ENCODE assay signal across 18 mouse cellular contexts in genomic region chr3:53145526-53145925, GRCm38 (mm10).
"Had no signal": no experiment of that assay in that cellular context is flagged by ENCODE, and none has a peak within 500 bp of the region (broad histone marks: within the 10 kb centered on the region; RNA-seq: fewer than 3 reads in every experiment).

No protein-coding gene starts in this region.

- H3K9ac ChIP-seq: limb, embryonic 13.5 days; liver, embryonic 12.5 days; liver, embryonic 15.5 days; lung, embryonic 15.5 days; neural tube, embryonic 12.5 days; neural tube, embryonic 15.5 days; stomach, embryonic 15.5 days had no signal

- H3K27ac ChIP-seq: limb, embryonic 10.5 days; limb, embryonic 13.5 days; liver, embryonic 12.5 days; liver, embryonic 15.5 days; lung, embryonic 15.5 days; neural tube, embryonic 12.5 days; neural tube, embryonic 15.5 days; stomach, embryonic 15.5 days had no signal

- ATAC-seq: liver, embryonic 12.5 days had no signal

- H3K4me1 ChIP-seq: limb, embryonic 13.5 days; liver, embryonic 12.5 days; liver, embryonic 15.5 days; lung, embryonic 15.5 days; neural tube, embryonic 12.5 days; stomach, embryonic 15.5 days had no signal

- H3K9me3 ChIP-seq: limb, embryonic 10.5 days; liver, embryonic 12.5 days; liver, embryonic 15.5 days; lung, embryonic 15.5 days; neural tube, embryonic 12.5 days; neural tube, embryonic 15.5 days; stomach, embryonic 15.5 days had no signal

- H3K27me3 ChIP-seq: limb, embryonic 13.5 days; liver, embryonic 12.5 days; liver, embryonic 15.5 days; lung, embryonic 15.5 days; neural tube, embryonic 12.5 days; neural tube, embryonic 15.5 days; stomach, embryonic 15.5 days had no signal

- H3K4me2 ChIP-seq: limb, embryonic 13.5 days; liver, embryonic 12.5 days; liver, embryonic 15.5 days; lung, embryonic 15.5 days; midbrain, embryonic 11.5 days; neural tube, embryonic 12.5 days; neural tube, embryonic 15.5 days; stomach, embryonic 15.5 days had no signal

- H3K36me3 ChIP-seq: limb, embryonic 10.5 days; limb, embryonic 13.5 days; liver, embryonic 12.5 days; liver, embryonic 15.5 days; lung, embryonic 15.5 days; neural tube, embryonic 12.5 days; neural tube, embryonic 15.5 days; stomach, embryonic 15.5 days had no signal

- DNase-seq: kidney, adult 9 months; kidney, postnatal 14 days; kidney, postnatal 4 days; liver; midbrain, embryonic 14.5 days; retina, postnatal 1 day; right cerebral cortex, postnatal 25 days; spleen, adult 18-20 months; thymus, postnatal 36 days had no signal

- H3K4me3 ChIP-seq: limb, embryonic 10.5 days; limb, embryonic 13.5 days; liver, embryonic 12.5 days; liver, embryonic 15.5 days; lung, embryonic 15.5 days; neural tube, embryonic 12.5 days; neural tube, embryonic 15.5 days; stomach, embryonic 15.5 days had no signal
